Mouse (Mus musculus) cerebellum, postnatal 25 days (tissue): ENCODE data around the gene Ano10.
A peak's percentile ranks its signal among the peaks of the same experiment; 100 is the strongest.
"Not testable (repeated sequence)": the region's sequence is repeated elsewhere in the genome, so short reads cannot be mapped to it uniquely, and the experiment has no call there.

Experiments
- DNase-seq, 2 experiments: peaks; one replicate each; pipeline ENCODE4 v3.0.0; 2021; ENCODE audit warnings: mixed read lengths in 2 of 2

Ano10 gene

DNA sequence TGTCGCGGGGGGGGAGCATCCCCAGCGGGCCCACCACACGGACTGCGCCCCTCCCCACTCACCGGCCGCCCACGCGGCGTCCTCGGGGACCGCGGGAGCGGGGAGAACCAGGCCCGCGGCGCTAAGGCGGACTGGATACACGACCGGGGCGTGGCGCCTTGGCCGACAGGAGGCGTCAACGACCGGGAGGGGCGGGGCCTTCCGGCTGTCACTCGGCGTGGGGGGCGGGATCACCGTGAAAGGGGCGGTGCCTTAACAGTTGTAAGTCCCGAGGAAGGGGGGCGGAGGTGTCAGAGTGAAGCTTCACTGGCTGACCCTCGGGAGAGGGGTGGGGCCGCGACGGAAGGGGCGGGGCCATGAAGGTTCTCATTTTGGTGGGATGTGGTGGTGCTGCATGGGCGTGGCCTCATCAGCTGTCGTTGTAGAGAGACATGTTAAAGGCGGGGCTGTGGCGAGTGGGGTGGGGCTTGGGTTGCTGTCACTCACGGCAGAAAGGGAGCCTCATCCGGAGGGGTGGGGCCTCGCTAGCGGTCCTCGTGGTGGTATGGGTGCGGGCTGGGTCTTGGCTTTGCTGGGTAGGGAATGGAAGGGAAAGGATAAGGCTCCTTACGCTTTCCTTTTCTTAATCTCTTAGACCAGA, at the start of gene Ano10:
Gene Ano10, minus strand, starts transcription at position 182 of the 640 bp plus-strand sequence.
- DNase-seq = peak; percentile 93 to 98

DNA sequence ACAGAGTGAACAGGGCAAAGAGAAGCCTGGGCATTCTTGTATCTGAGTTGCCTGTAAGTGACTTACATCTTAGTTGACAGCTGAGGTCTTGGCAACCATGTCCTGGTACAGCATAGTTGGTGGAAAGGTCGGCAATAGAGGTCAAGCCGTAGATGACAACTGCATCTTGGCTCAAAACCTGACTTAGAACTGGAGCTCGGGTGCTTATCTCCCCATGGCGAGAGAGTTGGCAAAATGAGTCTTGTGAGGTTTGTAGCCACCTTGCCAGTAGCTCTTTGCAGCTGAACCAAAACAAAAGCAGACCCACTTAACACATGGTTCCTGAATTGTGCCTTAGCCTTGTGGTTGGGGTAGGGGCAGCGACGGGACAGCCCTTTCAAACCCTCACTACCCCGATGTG, 49.2 kb upstream of the Ano10 start:
- DNase-seq = no peak

DNA sequence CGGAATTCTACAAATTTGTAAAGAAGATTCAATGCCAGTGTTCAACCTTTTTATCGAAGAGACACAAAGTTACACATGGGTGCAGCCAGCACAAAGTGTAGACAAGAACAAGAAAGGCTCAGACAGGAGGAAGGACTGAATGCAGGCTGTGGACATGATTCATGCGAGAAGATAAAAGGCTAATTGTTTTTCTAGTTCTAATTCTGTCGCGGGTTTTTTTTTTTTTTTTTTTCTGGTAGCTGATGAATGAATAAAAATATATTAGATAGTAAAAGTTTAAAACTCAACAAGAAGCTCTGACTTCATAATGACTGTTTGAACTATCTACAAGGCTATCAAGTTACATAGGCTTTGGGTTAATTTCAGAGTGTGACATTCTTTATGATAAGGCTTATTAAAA, 45.7 kb upstream of the Ano10 start:
- DNase-seq = no peak

DNA sequence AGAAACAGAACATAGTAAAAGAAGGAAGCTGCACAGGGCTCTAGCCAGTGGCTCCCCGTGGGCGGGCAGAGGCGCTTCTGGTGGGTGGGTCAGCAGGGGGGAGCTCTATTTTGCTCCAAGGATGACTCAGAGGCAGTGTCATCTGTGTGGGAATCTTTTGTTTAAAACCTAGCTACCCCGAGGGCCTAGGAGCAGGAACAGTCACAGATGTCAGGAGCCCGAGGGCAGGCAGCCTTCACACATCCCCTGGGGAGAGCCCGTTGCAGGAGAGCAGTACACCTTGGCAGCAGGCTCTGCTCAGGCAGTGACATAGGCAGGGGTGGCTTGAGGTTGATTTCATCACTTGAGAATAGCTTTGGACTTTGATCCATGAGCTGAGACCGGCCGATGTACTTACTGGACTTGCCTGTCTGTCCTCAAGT, 43.3 kb upstream of the Ano10 start:
- DNase-seq = no peak

DNA sequence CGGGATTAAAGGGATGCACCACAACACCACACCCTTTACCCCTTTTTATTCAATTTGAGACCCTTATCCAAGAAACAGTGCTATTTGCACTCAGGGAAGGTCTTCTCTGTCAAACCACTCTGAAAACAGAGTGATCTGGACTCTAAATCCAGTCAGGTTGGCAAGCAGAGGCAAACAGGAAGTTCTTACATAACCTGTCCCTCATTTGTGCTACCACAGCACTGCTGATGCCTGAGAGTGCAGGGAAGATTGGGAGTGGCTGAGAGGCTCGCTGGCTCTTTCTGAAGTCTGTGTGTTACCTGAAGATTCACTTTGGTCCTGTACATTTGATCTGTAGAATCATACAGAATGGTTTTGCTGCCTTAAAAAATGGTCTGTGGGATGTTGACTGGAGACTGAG, 42.5 kb upstream of the Ano10 start:
- DNase-seq = no peak

DNA sequence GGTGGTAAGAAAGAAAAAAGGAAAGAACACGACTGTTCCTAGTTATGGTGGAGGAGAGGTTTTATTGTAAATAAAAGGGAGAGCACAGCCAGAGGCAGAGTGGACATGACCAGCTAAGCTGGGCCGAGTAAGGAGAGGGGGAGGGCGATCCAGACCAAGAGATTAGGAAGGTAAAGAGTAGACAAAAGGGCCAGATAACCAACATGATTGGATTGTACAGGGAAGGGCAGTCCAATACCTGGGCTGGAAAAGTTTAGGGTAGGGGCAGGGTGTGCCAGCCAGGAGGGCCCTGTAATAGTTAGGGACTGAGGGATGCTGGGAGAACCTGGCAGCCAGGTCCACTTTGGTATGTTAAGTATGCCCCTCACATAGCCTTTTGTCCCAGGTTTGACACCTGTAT, 34.0 kb upstream of the Ano10 start:
- no peak for DNase-seq

DNA sequence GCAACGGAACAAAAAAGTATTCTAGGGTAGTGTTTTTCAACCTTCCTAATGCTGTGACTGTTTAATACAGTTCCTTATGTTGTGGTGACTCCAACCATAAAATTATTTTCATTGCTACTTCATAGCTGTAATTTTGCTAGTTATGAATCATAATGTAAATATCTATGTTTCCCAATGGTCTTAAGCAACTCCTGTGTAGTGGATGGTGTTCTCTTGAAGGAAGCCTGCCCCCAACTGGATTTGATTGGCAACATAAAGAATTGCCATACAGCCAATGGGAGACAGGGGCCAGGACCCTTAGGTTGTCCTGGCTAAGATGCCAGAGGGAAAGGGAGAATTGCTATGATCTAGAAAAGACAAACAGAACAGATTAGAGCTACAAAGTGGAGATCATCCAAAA, 31.8 kb upstream of the Ano10 start:
- no peak for DNase-seq

DNA sequence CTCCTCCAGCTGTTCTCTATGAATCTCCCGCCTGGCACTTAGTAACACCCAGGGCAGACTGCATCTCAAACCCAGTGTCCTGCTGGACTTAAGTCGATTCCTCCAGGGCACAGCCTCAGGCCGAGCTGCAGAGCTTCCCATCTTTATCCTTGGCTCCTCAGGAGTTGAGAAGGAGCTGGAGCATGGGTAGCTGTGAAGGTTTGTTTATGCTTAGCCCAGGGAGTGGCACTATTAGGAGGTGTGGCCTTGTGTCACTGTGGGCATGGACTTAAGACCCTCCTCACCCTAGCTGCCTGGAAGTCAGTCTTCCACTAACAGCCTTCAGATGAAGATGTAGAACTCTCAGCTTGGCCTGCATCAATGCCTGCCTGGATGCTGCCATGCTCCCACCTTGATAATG, 28.1 kb upstream of the Ano10 start:
- DNase-seq = no peak

DNA sequence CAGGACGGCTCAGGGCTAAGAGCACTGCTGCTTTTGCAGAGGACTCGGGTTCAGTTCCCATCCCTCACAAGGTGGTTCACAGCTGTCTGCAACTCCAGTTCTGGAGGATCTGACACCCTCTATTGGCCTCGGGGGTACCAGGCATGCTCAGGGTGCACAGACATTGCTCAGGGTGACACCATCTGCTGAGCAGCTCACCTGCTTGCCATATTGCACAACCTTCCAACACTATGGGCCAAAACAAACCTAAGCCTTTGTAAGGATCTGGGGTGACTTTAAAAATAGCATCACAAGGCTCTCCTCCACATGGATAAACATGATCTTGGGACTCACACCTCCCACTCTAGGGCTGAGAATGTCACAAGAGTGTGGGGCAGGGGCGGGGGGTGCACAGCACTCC, 26.4 kb upstream of the Ano10 start:
- no peak for DNase-seq

DNA sequence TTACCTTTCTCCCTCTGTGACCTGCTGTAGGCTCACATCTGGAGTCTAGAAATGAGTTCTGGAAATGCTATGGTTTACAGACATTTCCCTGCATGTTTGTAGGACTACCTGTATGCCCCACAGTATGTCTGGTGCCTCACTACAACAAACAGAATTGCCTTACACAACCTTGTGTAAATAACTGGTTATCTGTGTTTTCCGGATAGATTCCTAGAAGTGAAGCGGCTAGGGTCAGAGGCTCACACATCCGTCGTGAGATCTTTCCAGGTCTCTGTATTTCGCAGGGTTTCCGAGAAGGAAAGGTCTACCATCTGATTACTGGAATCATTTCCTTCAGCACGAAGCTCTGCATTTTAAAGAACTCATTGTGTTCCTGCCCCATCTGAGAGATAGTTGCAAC, 22.3 kb upstream of the Ano10 start:
- no peak for DNase-seq

DNA sequence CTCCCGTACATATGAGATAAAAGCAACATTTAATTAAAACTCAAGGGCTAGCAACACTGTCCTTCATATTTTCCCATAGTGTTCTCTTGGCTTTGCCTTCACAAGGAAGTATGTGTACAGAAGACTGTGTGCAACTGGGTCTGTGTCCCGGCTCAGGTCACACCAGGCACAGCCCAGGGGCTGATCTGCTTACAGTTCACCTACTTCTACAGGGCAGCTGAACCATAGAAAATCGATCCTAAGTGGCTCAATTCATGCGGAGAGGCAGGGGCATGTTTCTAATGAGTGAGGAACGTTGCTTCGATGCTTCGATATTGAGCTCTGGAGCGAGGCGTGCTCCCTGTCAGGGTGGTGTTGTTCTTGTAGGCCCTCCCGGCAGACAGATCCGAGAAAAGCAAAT, 21.3 kb upstream of the Ano10 start:
- no peak for DNase-seq

DNA sequence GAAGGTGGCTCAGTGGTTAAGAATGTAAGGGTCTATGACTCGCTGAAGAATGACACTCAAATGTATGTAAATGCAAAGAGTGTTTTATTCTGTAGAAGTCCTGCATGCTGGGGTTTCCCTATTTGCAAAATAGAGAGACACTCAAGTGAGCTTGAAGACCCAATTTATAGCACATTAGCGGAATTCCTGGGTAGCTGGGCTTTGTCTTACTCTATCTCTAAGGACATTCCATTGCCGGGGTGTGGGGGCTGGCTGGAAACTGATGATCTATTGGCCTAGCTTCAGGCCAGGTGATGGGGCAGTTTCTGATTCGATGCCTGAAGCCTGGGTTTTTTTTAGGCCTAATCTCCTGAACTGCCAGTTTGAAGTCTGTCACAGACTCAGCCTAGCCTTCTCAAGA, 20.7 kb upstream of the Ano10 start:
- no peak for DNase-seq

DNA sequence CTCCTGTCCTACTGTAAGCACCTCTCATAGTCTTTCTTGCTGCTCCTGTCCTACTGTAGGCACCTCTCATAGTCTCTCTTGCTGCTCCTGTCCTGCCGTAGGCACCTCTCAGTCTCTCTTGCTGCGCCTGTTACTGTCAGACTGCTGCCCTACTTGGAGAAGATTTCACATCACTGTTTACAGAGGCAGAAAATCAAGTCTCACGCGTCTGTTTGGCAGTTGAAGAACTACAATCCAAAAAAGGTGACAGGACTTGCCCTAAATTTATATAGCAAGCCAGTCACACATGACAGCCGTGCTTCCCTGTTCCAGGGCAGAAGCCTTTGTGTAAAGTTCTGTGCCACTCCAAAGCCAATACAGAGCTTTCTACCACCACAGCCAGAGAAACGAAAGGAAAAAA, 20.2 kb upstream of the Ano10 start:
- no peak for DNase-seq

DNA sequence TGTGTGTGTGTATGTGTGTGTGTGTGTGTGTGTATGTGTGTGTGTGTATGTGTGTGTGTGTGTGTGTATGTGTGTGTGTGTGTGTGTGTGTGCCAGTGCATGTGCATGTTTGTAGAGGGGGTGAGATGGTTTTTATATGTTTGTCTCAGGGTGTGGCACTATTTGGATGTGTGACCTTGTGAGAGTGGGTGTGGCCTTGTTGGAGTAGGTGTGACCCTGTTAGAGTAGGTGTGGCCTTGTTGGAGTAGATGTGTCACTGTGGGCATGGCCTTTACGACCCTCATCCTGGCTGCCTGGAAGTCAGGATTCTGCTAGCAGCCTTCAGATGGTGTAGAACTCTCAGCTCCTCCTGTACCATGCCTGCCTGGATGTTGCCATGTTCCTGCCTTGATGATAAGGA, 18.9 kb upstream of the Ano10 start:
- DNase-seq = not testable (repeated sequence)

DNA sequence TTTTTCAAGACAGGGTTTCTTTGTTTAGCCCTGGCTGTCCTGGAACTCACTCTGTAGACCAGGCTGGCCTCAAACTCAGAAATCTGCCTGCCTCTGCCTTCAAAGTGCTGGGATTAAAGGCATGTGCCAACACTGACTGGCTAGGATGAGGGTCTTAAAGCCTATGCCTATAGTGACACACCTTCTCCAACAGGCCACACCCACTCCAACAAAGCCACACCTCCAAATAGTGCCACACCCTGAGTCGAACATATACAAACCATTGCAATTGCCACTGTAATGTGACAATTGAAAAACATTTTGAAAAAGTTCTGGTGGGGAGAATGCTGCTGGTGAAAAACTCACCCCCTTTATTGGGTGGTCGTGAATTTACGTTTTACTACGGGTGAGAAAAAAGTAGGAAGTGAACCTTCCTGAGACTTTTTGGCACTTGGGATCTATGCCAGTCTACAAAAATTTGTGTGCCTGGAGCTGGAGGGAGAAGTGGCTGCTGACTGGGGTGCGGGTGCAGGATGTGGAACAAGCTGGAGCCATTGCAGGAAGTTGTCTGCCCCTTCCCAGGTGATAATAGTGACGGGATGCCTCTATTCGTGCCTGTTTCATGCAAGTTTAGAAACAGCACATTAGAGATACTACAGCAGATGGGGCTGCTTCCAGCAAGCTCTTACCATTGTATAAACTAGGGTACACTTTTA, 18.2 kb upstream of the Ano10 start:
- no peak for DNase-seq

DNA sequence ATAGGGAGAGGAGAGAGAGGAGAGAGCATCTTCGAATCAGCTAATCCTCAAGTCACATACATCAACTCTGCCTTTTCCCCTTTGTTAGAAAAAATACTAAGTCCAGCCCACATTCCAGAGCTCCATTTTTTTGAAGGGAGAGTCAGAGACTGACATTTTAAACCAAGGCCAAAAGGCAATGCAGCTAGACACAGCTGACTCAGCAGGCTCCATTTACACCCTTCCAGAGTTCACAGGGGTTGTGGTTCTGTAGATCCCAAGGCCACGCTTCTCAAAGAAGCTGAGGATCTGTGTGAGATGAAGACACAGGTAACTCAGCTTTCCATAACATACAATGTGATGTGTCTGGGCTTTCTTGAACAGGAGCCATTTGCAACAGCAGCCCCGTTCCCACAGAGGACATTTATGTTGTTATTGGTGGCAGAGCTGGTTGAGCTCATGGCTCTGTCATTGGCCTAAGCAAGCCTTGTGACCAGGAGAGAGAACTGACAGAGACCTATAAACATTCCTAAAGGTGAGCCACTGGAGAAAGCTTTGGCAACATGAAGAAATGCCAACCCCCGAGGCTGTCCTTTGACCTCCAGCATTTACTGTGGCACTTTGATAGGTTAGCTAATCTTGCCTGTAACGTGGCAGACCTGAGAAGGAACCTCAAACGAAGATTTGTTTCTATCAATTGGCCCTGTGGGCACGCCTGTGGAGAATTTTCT, 17.0 kb upstream of the Ano10 start:
- DNase-seq = peak in 1 of 2 experiments; percentile 9

DNA sequence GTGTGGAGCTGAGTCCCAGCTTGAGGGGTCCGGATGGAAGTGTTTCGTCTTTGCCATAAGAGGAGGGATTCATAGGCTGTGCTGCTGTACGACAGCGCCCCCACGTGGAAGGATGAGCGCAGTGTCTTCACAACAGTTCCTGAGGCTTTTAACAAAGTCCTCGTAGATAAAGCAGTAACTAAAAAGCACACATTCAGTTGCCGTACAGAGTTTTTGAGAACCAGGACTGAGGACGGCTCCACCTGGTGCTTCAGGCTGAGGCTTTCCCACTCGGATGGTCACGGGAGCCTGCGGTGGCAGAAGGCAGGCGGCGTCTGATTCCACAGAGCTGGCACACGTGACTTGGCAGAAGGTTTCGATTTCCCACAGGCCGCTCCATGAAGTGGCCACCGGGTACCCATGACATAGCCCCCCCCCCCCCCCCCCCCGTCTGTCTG, 16.4 kb upstream of the Ano10 start:
- DNase-seq = peak; percentile 83 to 87

DNA sequence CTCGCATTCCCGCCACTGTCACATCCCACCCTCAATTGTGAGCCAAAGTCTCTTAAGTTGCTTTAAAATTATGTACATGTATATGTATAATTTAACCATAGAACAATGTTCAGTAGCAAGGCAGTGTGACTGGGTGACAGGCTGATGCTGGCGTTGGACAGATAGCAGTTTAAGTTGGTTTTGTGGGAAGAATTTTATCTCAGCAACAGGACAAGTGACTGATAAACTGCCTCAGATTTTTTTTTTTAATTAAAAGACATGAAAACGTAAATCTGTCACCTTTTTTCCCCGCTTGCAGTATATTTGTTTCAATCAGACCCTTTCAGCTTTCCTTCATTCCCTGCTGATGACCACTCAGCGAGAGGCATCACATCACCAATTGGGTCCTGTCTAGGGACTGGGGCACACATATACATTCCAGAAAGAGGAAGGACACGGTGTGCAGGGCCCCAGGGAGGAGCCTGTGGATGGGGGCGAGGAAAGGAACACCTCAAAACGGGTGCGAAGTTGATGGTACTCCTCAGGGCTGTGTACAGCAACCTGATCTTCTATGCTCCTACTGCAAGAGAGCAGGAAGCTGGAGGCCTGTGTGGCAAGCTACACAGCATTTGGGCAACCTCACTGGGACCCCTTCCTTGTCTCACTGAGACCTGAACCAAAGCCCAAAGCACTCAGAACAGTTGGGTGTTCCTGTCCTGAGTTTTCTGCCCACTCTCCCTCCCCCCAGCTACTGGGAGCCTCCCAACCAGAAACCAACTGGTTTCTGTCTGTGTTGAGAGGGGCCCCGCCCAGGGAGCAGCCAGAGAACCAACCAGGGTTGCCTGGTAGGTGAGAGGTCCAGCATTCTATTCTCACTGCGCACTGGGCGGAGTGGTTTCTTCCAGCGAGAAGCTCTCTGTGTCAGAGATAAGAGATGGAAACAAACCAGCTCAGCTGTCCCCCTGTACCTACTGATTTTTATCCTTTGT, 15.1 kb upstream of the Ano10 start:
- no peak for DNase-seq

DNA sequence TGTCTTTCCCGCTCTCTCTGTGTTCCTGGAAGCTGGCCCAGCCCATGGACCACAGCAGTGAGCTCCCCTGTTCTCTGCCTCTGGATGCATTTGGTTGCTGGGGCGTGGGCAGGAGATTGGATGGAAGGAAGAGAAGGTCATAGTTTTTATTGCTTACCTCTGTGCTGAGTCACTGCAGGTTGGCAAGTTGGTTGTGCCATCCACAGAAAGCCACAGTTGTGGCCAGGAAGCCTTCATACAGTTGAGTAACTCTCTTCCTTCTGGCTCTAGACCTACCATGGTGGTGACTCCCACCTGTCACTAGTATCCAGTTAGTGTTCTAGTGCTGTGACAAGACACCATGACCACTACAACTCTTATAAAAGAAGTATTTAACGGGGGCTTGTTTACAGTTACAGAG, 11.1 kb upstream of the Ano10 start:
- DNase-seq = no peak

DNA sequence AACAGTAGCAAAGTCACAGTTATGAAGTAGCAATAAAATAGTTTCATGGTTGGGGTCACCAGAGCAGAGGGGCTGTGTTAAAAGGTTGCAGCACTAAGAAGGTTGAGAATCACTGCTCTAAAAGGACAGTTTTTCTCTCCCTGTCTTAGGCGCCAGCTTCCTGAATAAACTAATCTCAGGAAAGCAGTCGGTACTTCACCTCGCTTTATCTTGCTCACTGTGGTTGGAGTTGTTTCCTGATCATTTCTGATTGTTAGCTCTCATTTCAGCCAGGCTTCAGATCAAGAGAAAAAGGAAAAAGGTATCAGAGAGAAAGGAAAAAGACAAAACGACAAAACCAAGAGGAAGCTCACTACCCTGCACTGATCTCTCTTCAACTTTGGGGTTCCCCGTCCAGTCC, 1.9 kb upstream of the Ano10 start:
- DNase-seq = no peak

DNA sequence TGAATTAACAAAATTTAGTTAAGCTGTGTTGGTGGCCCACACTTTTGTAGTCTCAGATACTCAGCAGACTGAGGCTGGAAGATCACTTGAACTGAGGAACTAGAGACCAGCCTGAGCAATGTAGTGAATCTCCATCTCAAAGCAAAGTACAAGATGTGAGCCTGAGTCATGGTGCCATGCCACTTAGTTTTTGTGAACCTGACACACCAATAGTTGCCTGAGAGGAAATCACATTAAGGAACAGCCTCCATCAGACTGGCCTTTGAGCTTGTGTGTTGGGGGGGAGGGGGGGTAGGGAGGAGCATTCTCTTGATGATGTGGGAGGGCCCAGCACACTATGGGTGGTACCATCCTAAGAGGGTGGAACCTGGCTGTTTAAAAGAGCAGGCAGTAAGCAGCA, 1.2 kb upstream of the Ano10 start:
- no peak for DNase-seq

DNA sequence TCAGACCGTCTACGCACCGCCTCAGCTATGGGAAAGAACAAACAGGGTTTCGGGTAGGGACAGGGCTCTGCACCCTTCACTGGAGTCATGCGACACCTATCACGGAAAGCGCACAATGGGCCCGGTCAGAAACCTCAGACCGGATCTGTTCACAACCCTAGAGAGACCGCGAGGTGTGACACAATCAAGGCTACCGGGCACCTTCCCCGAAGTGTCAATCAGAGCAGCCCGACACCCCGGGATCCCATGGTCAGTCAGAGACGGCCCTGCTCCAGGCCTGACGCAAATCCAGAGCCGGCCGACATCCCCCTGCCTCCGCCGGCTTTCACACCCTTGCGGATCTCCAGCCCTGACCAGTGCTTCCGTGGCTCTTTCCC, 370 bp downstream of the Ano10 start:
- no peak for DNase-seq

DNA sequence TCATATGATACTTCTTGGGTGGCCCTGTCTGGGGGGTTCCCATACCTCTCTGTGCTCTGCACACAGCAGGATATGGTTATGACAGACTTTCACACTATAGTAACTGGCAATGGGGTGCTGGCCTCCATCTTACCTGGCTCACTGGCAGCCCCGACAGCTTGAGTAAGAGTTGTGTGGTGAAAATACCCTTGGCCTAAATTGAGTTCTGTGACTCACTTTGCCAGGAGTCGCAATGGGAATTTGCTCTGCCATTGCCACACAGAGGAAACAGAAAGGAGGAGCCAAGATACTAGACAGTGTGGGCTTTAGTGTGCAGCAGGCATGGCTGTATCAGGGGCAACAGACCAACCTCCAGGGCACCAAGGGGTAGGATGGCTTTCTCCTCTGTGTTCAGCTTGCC, 4.0 kb downstream of the Ano10 start:
- no peak for DNase-seq
